Mouse (Mus musculus) forebrain, embryonic 12.5 days (tissue): ENCODE data around the gene Fam155a. TPM values are rescaled to one million over a fixed set of nuclear protein-coding genes. Genes with fewer than 3 reads are reported as not detected.

Experiments
- ATAC-seq: fragments of 200-750 bp; cut with Nextera tagmentation; 2 replicates; pipeline ENCODE4 v1.8.0; 2017; ENCODE audit warnings: moderate TSS enrichment; ENCODE audit not compliant: low FRiP score
- H3K27ac ChIP-seq: fragments of 300-500 bp; sonication (generic); 2 replicates; pipeline ENCODE4 v1.5.1; 2016; ENCODE audit warnings: mild to moderate bottlenecking
- H3K27me3 ChIP-seq: fragments of 300-500 bp; sonication (generic); 2 replicates; pipeline ENCODE4 v1.6.1; 2016; ENCODE audit warnings: mild to moderate bottlenecking
- H3K36me3 ChIP-seq: fragments of 300-500 bp; sonication (generic); replicated peaks from 2 replicates; pipeline ENCODE4 v1.6.1; 2016; ENCODE audit warnings: mild to moderate bottlenecking
- H3K4me1 ChIP-seq: fragments of 300-500 bp; sonication (generic); 2 replicates; pipeline ENCODE4 v1.6.1; 2016
- H3K4me2 ChIP-seq: fragments of 300-500 bp; sonication (generic); 2 replicates; pipeline ENCODE4 v1.6.1; 2016; ENCODE audit warnings: mild to moderate bottlenecking, moderate library complexity
- H3K4me3 ChIP-seq: fragments of 300-500 bp; sonication (generic); replicated peaks from 2 replicates; pipeline ENCODE4 v1.5.1; 2016; ENCODE audit warnings: mild to moderate bottlenecking
- H3K9ac ChIP-seq: fragments of 300-500 bp; sonication (generic); 2 replicates; pipeline ENCODE4 v1.6.1; 2016; ENCODE audit warnings: mild to moderate bottlenecking
- H3K9me3 ChIP-seq: fragments of 300-500 bp; sonication (generic); 2 replicates; pipeline ENCODE4 v1.6.1; 2016
- WGBS: fragments of 180-500 bp; shearing (Covaris S2); methylation state at CpG from one replicate; pipeline ENCODE4 v1.1.7; 2016; 5-methylcytosine and 5-hydroxymethylcytosine counted together
- polyA plus RNA-seq: library from polyadenylated mRNA; unstranded; fragments of >200 nt; fragmentation: Nextera tagmentation; extraction: Ambion mirVana; gene quantifications from 2 replicates; pipeline ENCODE4 v1.2.1, GENCODE M21; 2016

Fam155a gene
- polyA plus RNA-seq, 1 experiment from 2014 or later, result 5.2 TPM

- H3K27me3 ChIP-seq, result no peaks in the 10 kb centered on the region
- peak; percentile 83 for ATAC-seq
- peak overlapping the region; percentile 15; the same call in 1 of the 2 replicates for H3K4me2 ChIP-seq
These were observed 543.0 kb downstream of the Fam155a start for GRCm38 (mm10) chr8:9227779-9228464.

DNA sequence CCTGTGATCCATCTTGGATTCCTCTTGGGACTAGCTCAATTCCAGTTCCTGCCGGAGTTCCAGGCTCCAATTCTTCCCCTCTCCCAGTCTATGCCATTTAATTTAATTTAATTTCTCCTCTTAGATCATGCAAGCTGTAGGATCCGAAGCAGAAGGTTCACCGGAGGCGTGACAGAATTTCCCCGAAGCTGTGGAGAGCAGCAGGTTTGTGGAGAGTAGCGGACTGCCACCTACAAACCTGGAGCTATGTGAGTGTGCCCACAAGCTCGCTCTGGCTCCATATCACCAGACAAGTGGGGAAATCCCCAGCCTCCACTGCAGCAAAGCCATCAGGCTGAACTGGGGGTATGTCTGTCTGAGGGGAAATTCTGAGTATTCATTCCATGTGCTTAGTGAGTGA is 544.2 kb downstream of the Fam155a start:
- H3K36me3 ChIP-seq, result no peaks in the 10 kb centered on the region
- no peaks in the 10 kb centered on the region for H3K27me3 ChIP-seq
- peaks cover 8% of the 10 kb centered on the region for H3K4me1 ChIP-seq
- H3K9me3 ChIP-seq, result no peaks in the 10 kb centered on the region
- no peak for ATAC-seq
- no peak overlapping the region for H3K4me2 ChIP-seq
- no peak overlapping the region for H3K4me3 ChIP-seq
- no peak overlapping the region for H3K9ac ChIP-seq
- no peak overlapping the region for H3K27ac ChIP-seq
- WGBS, result 88% methylated on average over 7 of the region's 7 CpGs

More at GRCm38 (mm10) chr8:9227779-9228464, 543.0 kb downstream of the Fam155a start:
- Histone ChIP-seq H3K9ac (no peak overlapping the region), H3K27ac (peak overlapping the region; percentile 66), H3K4me3 (no peak overlapping the region), H3K9me3 (no peaks in the 10 kb centered on the region), H3K4me1 (peaks cover 8% of the 10 kb centered on the region), H3K36me3 (no peaks in the 10 kb centered on the region)
- 32% methylated on average over 19 of the region's 19 CpGs for WGBS

DNA sequence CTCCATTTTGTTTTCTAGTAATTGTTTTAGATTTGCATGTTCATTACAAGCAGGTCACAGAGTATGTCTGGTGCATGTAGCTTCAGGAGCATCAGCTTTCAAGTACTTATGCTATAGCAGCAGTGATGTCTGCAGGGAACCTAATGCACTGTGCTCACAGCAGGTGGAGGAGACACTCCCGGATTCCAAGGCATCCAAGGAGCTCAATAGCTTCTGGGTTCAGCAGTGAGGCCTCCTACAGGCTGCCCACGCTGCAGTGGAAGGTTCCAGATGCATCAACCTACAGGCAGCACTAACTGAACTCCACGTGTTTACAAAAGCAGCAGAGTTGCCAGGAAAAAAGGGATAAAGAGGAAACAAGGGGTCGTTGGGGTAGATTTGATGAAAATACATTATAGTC is 559.2 kb downstream of the Fam155a start:
- H3K9me3 ChIP-seq, result no peaks in the 10 kb centered on the region
- H3K4me2 ChIP-seq, result no peak overlapping the region
- ATAC-seq, result no peak
- no peak overlapping the region for H3K27ac ChIP-seq
- H3K36me3 ChIP-seq, result no peaks in the 10 kb centered on the region
- H3K4me1 ChIP-seq, result no peaks in the 10 kb centered on the region
- 67% methylated on average over 4 of the region's 4 CpGs for WGBS
- no peaks in the 10 kb centered on the region for H3K27me3 ChIP-seq
- no peak overlapping the region for H3K9ac ChIP-seq
- no peak overlapping the region for H3K4me3 ChIP-seq

GRCm38 (mm10) chr8:9207505-9208051 is 563.4 kb downstream of the Fam155a start:
- Histone ChIP-seq H3K27me3 (no peaks in the 10 kb centered on the region), H3K4me1 (peaks cover 7% of the 10 kb centered on the region; the same call in 1 of the 2 replicates), H3K9me3 (no peaks in the 10 kb centered on the region), H3K36me3 (no peaks in the 10 kb centered on the region), H3K9ac (no peak overlapping the region), H3K4me3 (no peak overlapping the region), H3K27ac (no peak overlapping the region), H3K4me2 (no peak overlapping the region)
- peak; percentile 6; the same call in 1 of the 2 replicates for ATAC-seq
- WGBS, result 95% methylated on average over 31 of the region's 31 CpGs

GRCm38 (mm10) chr8:9204345-9205067 is 566.5 kb downstream of the Fam155a start:
- no peak overlapping the region for H3K4me2 ChIP-seq
- H3K27ac ChIP-seq, result peak overlapping the region; percentile 69
- H3K27me3 ChIP-seq, result no peaks in the 10 kb centered on the region
- H3K9me3 ChIP-seq, result no peaks in the 10 kb centered on the region
- no peak overlapping the region for H3K4me3 ChIP-seq
- H3K36me3 ChIP-seq, result no peaks in the 10 kb centered on the region
- no peak overlapping the region for H3K9ac ChIP-seq
- ATAC-seq, result peak; percentile 80; the same call in 1 of the 2 replicates
- WGBS, result 23% methylated on average over 10 of the region's 10 CpGs
- H3K4me1 ChIP-seq, result peaks cover 7% of the 10 kb centered on the region; the same call in 1 of the 2 replicates

GRCm38 (mm10) chr8:9200099-9200498 is 570.9 kb downstream of the Fam155a start:
- 89% methylated on average over 3 of the region's 3 CpGs for WGBS
- H3K4me3 ChIP-seq, result no peak overlapping the region
- no peak for ATAC-seq
- H3K27me3 ChIP-seq, result no peaks in the 10 kb centered on the region
- no peaks in the 10 kb centered on the region for H3K9me3 ChIP-seq
- peaks cover 7% of the 10 kb centered on the region; the same call in 1 of the 2 replicates for H3K4me1 ChIP-seq
- no peaks in the 10 kb centered on the region for H3K36me3 ChIP-seq
- H3K27ac ChIP-seq, result no peak overlapping the region
- H3K9ac ChIP-seq, result no peak overlapping the region
- no peak overlapping the region for H3K4me2 ChIP-seq

DNA sequence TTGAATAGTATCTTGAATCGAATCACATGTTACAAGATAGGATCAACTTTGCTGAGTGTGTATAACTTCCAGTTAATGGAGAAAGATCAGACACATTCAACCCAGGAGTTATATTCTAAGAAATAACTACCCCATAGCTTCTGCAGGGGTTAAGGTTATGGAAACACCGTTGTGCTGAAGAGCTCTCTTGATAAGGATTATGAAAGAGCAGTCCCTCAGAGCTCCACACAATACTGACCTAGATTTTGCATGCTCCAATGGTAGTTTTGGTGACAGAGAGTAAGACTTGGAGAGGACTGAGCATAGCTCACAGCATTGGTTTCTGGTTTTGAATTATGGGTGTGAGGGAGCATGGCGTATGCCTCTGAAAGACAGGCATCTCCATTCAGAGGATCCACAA is 579.3 kb downstream of the Fam155a start:
- Histone ChIP-seq H3K27me3 (no peaks in the 10 kb centered on the region), H3K9me3 (no peaks in the 10 kb centered on the region), H3K4me2 (no peak overlapping the region), H3K9ac (no peak overlapping the region), H3K36me3 (no peaks in the 10 kb centered on the region), H3K4me3 (no peak overlapping the region), H3K4me1 (no peaks in the 10 kb centered on the region), H3K27ac (no peak overlapping the region)
- WGBS, result 88% methylated on average over 3 of the region's 3 CpGs
- ATAC-seq, result no peak

DNA sequence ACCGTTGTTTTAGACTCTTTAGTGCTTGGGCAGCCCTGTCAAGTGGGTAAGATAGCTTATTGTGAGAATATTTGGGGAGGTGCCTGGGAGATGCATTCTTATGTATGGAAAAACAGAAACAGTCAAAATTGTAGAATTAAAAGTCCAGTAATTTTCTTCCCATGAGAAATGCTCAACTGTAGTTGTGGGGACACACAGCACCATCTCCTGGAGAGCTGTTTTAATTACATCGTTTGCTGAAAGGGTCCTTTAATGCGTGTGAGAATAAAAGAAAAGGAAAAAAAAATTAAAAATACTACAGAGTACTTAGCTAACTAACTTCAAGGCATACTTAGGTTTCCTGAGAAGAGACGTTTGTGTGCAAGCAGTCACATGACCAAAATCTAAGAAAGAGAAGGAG is 582.3 kb downstream of the Fam155a start:
- H3K27me3 ChIP-seq, result no peaks in the 10 kb centered on the region
- H3K9ac ChIP-seq, result no peak overlapping the region
- no peak for ATAC-seq
- 34% methylated on average over 4 of the region's 4 CpGs for WGBS
- no peaks in the 10 kb centered on the region for H3K9me3 ChIP-seq
- no peaks in the 10 kb centered on the region for H3K4me1 ChIP-seq
- H3K36me3 ChIP-seq, result no peaks in the 10 kb centered on the region
- H3K4me2 ChIP-seq, result no peak overlapping the region
- H3K4me3 ChIP-seq, result no peak overlapping the region
- no peak overlapping the region for H3K27ac ChIP-seq

- Histone ChIP-seq H3K27me3 (no peaks in the 10 kb centered on the region), H3K4me2 (no peak overlapping the region), H3K9me3 (no peaks in the 10 kb centered on the region), H3K4me1 (no peaks in the 10 kb centered on the region), H3K36me3 (no peaks in the 10 kb centered on the region), H3K27ac (no peak overlapping the region), H3K4me3 (no peak overlapping the region), H3K9ac (no peak overlapping the region)
- WGBS, result 77% methylated on average over 2 of the region's 2 CpGs
- no peak for ATAC-seq
These were observed 585.8 kb downstream of the Fam155a start for GRCm38 (mm10) chr8:9185200-9185599.

DNA sequence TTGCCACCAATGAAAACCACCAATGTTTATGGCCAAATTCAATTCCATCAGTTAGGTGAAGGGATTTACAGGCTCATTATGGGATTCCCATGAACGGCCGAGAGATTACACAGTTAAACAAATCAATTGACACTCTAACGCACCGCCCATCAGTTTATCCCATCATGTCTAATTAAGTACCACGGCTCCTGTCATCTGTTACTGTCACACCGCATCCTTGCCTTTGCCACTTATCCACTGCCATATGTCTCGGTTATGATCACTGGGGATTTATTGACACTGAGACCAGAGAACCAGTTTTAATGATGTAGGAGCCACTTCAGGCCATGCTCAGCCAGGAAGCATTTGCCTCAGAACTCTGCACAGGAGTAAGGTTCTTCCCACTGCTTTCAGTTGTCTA is 588.5 kb downstream of the Fam155a start:
- H3K4me2 ChIP-seq, result no peak overlapping the region
- no peak overlapping the region for H3K4me3 ChIP-seq
- H3K4me1 ChIP-seq, result no peaks in the 10 kb centered on the region; the same call in 1 of the 2 replicates
- no peak overlapping the region for H3K9ac ChIP-seq
- no peak for ATAC-seq
- 81% methylated on average over 7 of the region's 7 CpGs for WGBS
- no peaks in the 10 kb centered on the region for H3K9me3 ChIP-seq
- no peaks in the 10 kb centered on the region for H3K36me3 ChIP-seq
- H3K27me3 ChIP-seq, result no peaks in the 10 kb centered on the region
- no peak overlapping the region for H3K27ac ChIP-seq

- Histone ChIP-seq H3K27ac (no peak overlapping the region), H3K4me1 (peaks cover 4% of the 10 kb centered on the region; the same call in 1 of the 2 replicates), H3K4me2 (no peak overlapping the region), H3K27me3 (no peaks in the 10 kb centered on the region), H3K9me3 (no peaks in the 10 kb centered on the region), H3K36me3 (no peaks in the 10 kb centered on the region), H3K9ac (no peak overlapping the region), H3K4me3 (no peak overlapping the region)
- 94% methylated on average over 17 of the region's 17 CpGs for WGBS
- no peak for ATAC-seq
These were observed 590.2 kb downstream of the Fam155a start for GRCm38 (mm10) chr8:9180686-9181315.

DNA sequence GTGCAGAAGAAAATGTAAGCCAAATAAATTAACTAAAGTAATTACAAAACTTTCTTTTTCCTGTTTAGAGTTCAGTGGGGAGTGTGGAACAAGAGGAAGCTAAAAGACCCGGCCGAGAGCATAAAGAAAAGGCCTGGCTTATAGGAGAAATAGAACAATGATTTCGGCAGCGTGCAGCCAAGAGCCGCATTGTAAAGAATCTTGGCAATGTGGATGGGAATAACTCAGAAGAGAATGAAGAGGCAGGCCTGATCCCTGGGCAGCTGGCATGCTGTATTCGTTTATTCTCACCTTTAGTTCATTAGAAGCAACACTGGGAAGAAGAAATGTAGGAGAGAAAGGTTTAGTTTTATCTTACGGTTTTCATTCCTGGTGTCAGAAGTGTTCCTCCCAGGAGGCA is 594.0 kb downstream of the Fam155a start:
- Histone ChIP-seq H3K4me1 (peaks cover 4% of the 10 kb centered on the region; the same call in 1 of the 2 replicates), H3K9ac (no peak overlapping the region), H3K27me3 (no peaks in the 10 kb centered on the region), H3K27ac (no peak overlapping the region), H3K36me3 (no peaks in the 10 kb centered on the region), H3K4me2 (no peak overlapping the region), H3K4me3 (no peak overlapping the region), H3K9me3 (no peaks in the 10 kb centered on the region)
- ATAC-seq, result no peak
- 22% methylated on average over 7 of the region's 7 CpGs for WGBS
